Mouse (Mus musculus) thymus, postnatal 36 days (tissue): Measurements from ENCODE around the gene Hoxa9.

ENCODE experiments used
- DNase-seq, 2 experiments: peaks; one replicate each; pipeline ENCODE4 v3.0.0; 2022; ENCODE audit warnings: mixed read lengths in 2 of 2

The Hoxa9 gene

GRCm38 (mm10) chr6:52227470-52228222, 3.2 kb downstream of the Hoxa9 start:
- DNase-seq, result no peak

GRCm38 (mm10) chr6:52226569-52227257, 4.2 kb downstream of the Hoxa9 start:
- DNase-seq, result no peak

GRCm38 (mm10) chr6:52225612-52226568, 5.0 kb downstream of the Hoxa9 start:
- peak in 1 of 2 experiments; percentile 7 for DNase-seq

- peak in 1 of 2 experiments; percentile 4 for DNase-seq
These were observed 5.8 kb downstream of the Hoxa9 start for GRCm38 (mm10) chr6:52224895-52225611.

GRCm38 (mm10) chr6:52223939-52224760, 6.7 kb downstream of the Hoxa9 start:
- DNase-seq, result peak in 1 of 2 experiments; percentile 4

GRCm38 (mm10) chr6:52222729-52223128, 8.2 kb downstream of the Hoxa9 start:
- peak in 1 of 2 experiments; percentile 1 for DNase-seq

- DNase-seq, result peak in 1 of 2 experiments; percentile 31
These were observed 8.8 kb downstream of the Hoxa9 start for GRCm38 (mm10) chr6:52221993-52222685.

GRCm38 (mm10) chr6:52221337-52221992, 9.4 kb downstream of the Hoxa9 start, which contains the start of gene Hoxa7:
TSS of gene Hoxa7 (minus strand) at chr6:52221854.
- DNase-seq, result peak; percentile 76 to 78

GRCm38 (mm10) chr6:52220865-52221310, 10.0 kb downstream of the Hoxa9 start:
- DNase-seq, result no peak

- no peak for DNase-seq
These were observed 10.7 kb downstream of the Hoxa9 start for GRCm38 (mm10) chr6:52220003-52220864.

GRCm38 (mm10) chr6:52219234-52219942, 11.5 kb downstream of the Hoxa9 start:
- DNase-seq, result no peak

- DNase-seq, result no peak
These were observed 12.2 kb downstream of the Hoxa9 start for GRCm38 (mm10) chr6:52218643-52219215.

GRCm38 (mm10) chr6:52217895-52218642, 12.8 kb downstream of the Hoxa9 start:
- DNase-seq, result no peak

- peak; percentile 62 to 80 for DNase-seq
These were observed 13.5 kb downstream of the Hoxa9 start for GRCm38 (mm10) chr6:52217459-52217768.

- DNase-seq, result peak in 1 of 2 experiments; percentile 24
These were observed 14.0 kb downstream of the Hoxa9 start for GRCm38 (mm10) chr6:52216691-52217458.

GRCm38 (mm10) chr6:52215771-52216535, 14.9 kb downstream of the Hoxa9 start:
- DNase-seq, result peak in 1 of 2 experiments; percentile 6
